Mouse (Mus musculus): ENCODE results near the gene Tnfrsf1a. TPM values are rescaled to one million over a fixed set of nuclear protein-coding genes. Genes with fewer than 3 reads are reported as not detected.

The Tnfrsf1a gene
- total and polyA plus RNA-seq, 3 experiments = 0.04 TPM; not detected in 2

GRCm38 (mm10) chr6:125363021-125363420, 13.9 kb downstream of the Tnfrsf1a start:
- Histone ChIP-seq H3K4me3 (ENCODE audit: low read depth, low read length) (no peak overlapping the region; the same call in 1 of the 2 replicates), H3K36me3 (replicated peaks) (no peaks in the 10 kb centered on the region), H3K9me3 (replicated peaks) (peaks cover 84% of the 10 kb centered on the region), H3K4me1 (ENCODE audit: insufficient read depth, low read depth, low read length) (no peaks in the 10 kb centered on the region), H3K27me3 (ENCODE audit: insufficient read depth, low read length) (no peaks in the 10 kb centered on the region; the same call in 1 of the 2 replicates)
- no peak for ATAC-seq (ENCODE audit: extremely low read depth, insufficient number of reproducible peaks, low FRiP score, poor library complexity, severe bottlenecking)
- no peak for DNase-seq (ENCODE audit: low spot score)
- TF ChIP-seq GATA1 (IDR thresholded peaks at IDR 0.05; ENCODE audit: borderline replicate concordance, low read length) = no peak
- no peak for TF ChIP-seq CTCF (IDR thresholded peaks at IDR 0.05; ENCODE audit: low read depth, low read length)
- TF ChIP-seq POLR2AphosphoS5 (IDR thresholded peaks at IDR 0.05; ENCODE audit: insufficient replicate concordance, low read depth, low read length) = no peak
- TF ChIP-seq TAL1 (conservative IDR thresholded peaks at IDR 0.05; ENCODE audit: low read depth, low read length) = no peak
- no peak for TF ChIP-seq GATA2 (IDR thresholded peaks at IDR 0.05; ENCODE audit: borderline replicate concordance, low read depth, low read length)

GRCm38 (mm10) chr6:125363451-125364242, 14.5 kb downstream of the Tnfrsf1a start:
- Histone ChIP-seq H3K4me3 (ENCODE audit: low read depth, low read length) (no peak overlapping the region; the same call in 1 of the 2 replicates), H3K36me3 (replicated peaks) (no peaks in the 10 kb centered on the region), H3K27me3 (ENCODE audit: insufficient read depth, low read length) (no peaks in the 10 kb centered on the region; the same call in 1 of the 2 replicates), H3K9me3 (replicated peaks) (peaks cover 83% of the 10 kb centered on the region), H3K4me1 (ENCODE audit: insufficient read depth, low read depth, low read length) (no peaks in the 10 kb centered on the region)
- no peak for DNase-seq (ENCODE audit: low spot score)
- TF ChIP-seq GATA1 (IDR thresholded peaks at IDR 0.05; ENCODE audit: borderline replicate concordance, low read length) (no peak), TAL1 (conservative IDR thresholded peaks at IDR 0.05; ENCODE audit: low read depth, low read length) (no peak), POLR2AphosphoS5 (IDR thresholded peaks at IDR 0.05; ENCODE audit: insufficient replicate concordance, low read depth, low read length) (no peak), CTCF (IDR thresholded peaks at IDR 0.05; ENCODE audit: low read depth, low read length) (no peak), GATA2 (IDR thresholded peaks at IDR 0.05; ENCODE audit: borderline replicate concordance, low read depth, low read length) (no peak)
- ATAC-seq (ENCODE audit: extremely low read depth, insufficient number of reproducible peaks, low FRiP score, poor library complexity, severe bottlenecking) = no peak

GRCm38 (mm10) chr6:125364448-125364847, 15.3 kb downstream of the Tnfrsf1a start:
- no peaks in the 10 kb centered on the region for H3K36me3 ChIP-seq (replicated peaks)
- TF ChIP-seq GATA2 (IDR thresholded peaks at IDR 0.05; ENCODE audit: borderline replicate concordance, low read depth, low read length) (no peak), POLR2AphosphoS5 (IDR thresholded peaks at IDR 0.05; ENCODE audit: insufficient replicate concordance, low read depth, low read length) (no peak), CTCF (IDR thresholded peaks at IDR 0.05; ENCODE audit: low read depth, low read length) (no peak), GATA1 (IDR thresholded peaks at IDR 0.05; ENCODE audit: borderline replicate concordance, low read length) (no peak), TAL1 (conservative IDR thresholded peaks at IDR 0.05; ENCODE audit: low read depth, low read length) (no peak)
- no peak overlapping the region for H3K4me3 ChIP-seq (ENCODE audit: low read depth, low read length)
- no peaks in the 10 kb centered on the region; the same call in 1 of the 2 replicates for H3K27me3 ChIP-seq (ENCODE audit: insufficient read depth, low read length)
- no peaks in the 10 kb centered on the region for H3K4me1 ChIP-seq (ENCODE audit: insufficient read depth, low read depth, low read length)
- no peak for DNase-seq (ENCODE audit: low spot score)
- no peak for ATAC-seq (ENCODE audit: extremely low read depth, insufficient number of reproducible peaks, low FRiP score, poor library complexity, severe bottlenecking)
- H3K9me3 ChIP-seq (replicated peaks) = peaks cover 83% of the 10 kb centered on the region

GRCm38 (mm10) chr6:125365522-125365921, 16.4 kb downstream of the Tnfrsf1a start:
- Histone ChIP-seq H3K36me3 (replicated peaks) (no peaks in the 10 kb centered on the region), H3K4me3 (ENCODE audit: low read depth, low read length) (no peak overlapping the region), H3K27me3 (ENCODE audit: insufficient read depth, low read length) (no peaks in the 10 kb centered on the region; the same call in 1 of the 2 replicates), H3K9me3 (replicated peaks) (peaks cover 87% of the 10 kb centered on the region), H3K4me1 (ENCODE audit: insufficient read depth, low read depth, low read length) (no peaks in the 10 kb centered on the region)
- no peak for TF ChIP-seq CTCF (IDR thresholded peaks at IDR 0.05; ENCODE audit: low read depth, low read length)
- no peak for TF ChIP-seq GATA2 (IDR thresholded peaks at IDR 0.05; ENCODE audit: borderline replicate concordance, low read depth, low read length)
- no peak for TF ChIP-seq POLR2AphosphoS5 (IDR thresholded peaks at IDR 0.05; ENCODE audit: insufficient replicate concordance, low read depth, low read length)
- no peak for TF ChIP-seq TAL1 (conservative IDR thresholded peaks at IDR 0.05; ENCODE audit: low read depth, low read length)
- no peak for TF ChIP-seq GATA1 (IDR thresholded peaks at IDR 0.05; ENCODE audit: borderline replicate concordance, low read length)
- no peak for DNase-seq (ENCODE audit: low spot score)
- no peak for ATAC-seq (ENCODE audit: extremely low read depth, insufficient number of reproducible peaks, low FRiP score, poor library complexity, severe bottlenecking)

GRCm38 (mm10) chr6:125366133-125366532, 17.0 kb downstream of the Tnfrsf1a start:
- ATAC-seq (ENCODE audit: extremely low read depth, insufficient number of reproducible peaks, low FRiP score, poor library complexity, severe bottlenecking) (no peak), DNase-seq (ENCODE audit: low spot score) (no peak)
- Histone ChIP-seq H3K36me3 (replicated peaks) (no peaks in the 10 kb centered on the region), H3K9me3 (replicated peaks) (peaks cover 87% of the 10 kb centered on the region), H3K4me1 (ENCODE audit: insufficient read depth, low read depth, low read length) (no peaks in the 10 kb centered on the region), H3K27me3 (ENCODE audit: insufficient read depth, low read length) (no peaks in the 10 kb centered on the region; the same call in 1 of the 2 replicates), H3K4me3 (ENCODE audit: low read depth, low read length) (no peak overlapping the region)
- no peak for TF ChIP-seq GATA1 (IDR thresholded peaks at IDR 0.05; ENCODE audit: borderline replicate concordance, low read length)

GRCm38 (mm10) chr6:125367758-125368371, 18.7 kb downstream of the Tnfrsf1a start:
- no peak for ATAC-seq (ENCODE audit: extremely low read depth, insufficient number of reproducible peaks, low FRiP score, poor library complexity, severe bottlenecking)
- DNase-seq (ENCODE audit: low spot score) = no peak

More at GRCm38 (mm10) chr6:125367758-125368371, 18.7 kb downstream of the Tnfrsf1a start:
- Histone ChIP-seq H3K27me3 (ENCODE audit: insufficient read depth, low read length) (no peaks in the 10 kb centered on the region), H3K9me3 (replicated peaks) (peaks cover 82% of the 10 kb centered on the region), H3K4me3 (ENCODE audit: low read depth, low read length) (no peak overlapping the region), H3K36me3 (replicated peaks) (no peaks in the 10 kb centered on the region), H3K4me1 (ENCODE audit: insufficient read depth, low read depth, low read length) (no peaks in the 10 kb centered on the region)
- TF ChIP-seq GATA1 (IDR thresholded peaks at IDR 0.05; ENCODE audit: borderline replicate concordance, low read length) = no peak
- TF ChIP-seq POLR2AphosphoS5 (IDR thresholded peaks at IDR 0.05; ENCODE audit: insufficient replicate concordance, low read depth, low read length) = no peak
- no peak for TF ChIP-seq CTCF (IDR thresholded peaks at IDR 0.05; ENCODE audit: low read depth, low read length)
- TF ChIP-seq GATA2 (IDR thresholded peaks at IDR 0.05; ENCODE audit: borderline replicate concordance, low read depth, low read length) = no peak
- TF ChIP-seq TAL1 (conservative IDR thresholded peaks at IDR 0.05; ENCODE audit: low read depth, low read length) = no peak
